In genomic region chr6:127766041-127766604, GRCm38 (mm10) we compare ENCODE assay signal across 11 mouse cellular contexts. TPM values are rescaled to one million over a fixed set of nuclear protein-coding genes. Genes with fewer than 3 reads are reported as not detected.
DNase-seq lines count a peak whose midpoint lies in the region; ATAC-seq lines count a peak whose summit lies in the region.
"Had no signal": no experiment of that assay in that cellular context is flagged by ENCODE, and none has a peak within 500 bp of the region (broad histone marks: within the 10 kb centered on the region; RNA-seq: fewer than 3 reads in every experiment).

No protein-coding gene starts in this region.

- no peak overlapping the region for H3K27ac ChIP-seq in forebrain, embryonic 12.5 days
- no peak overlapping the region for H3K27ac ChIP-seq in limb, embryonic 10.5 days
- H3K27ac ChIP-seq in stomach, embryonic 16.5 days (ENCODE audit: low read length), result no peak overlapping the region

- peak; percentile 35 for DNase-seq in layer of hippocampus, adult 11-12 months (ENCODE audit: low spot score)
- DNase-seq in layer of hippocampus, adult 9-10 months (ENCODE audit: low spot score), result no peak
- DNase-seq in limb, embryonic 10.5 days (ENCODE audit: low spot score), result peak; percentile 32
- no peak for DNase-seq in adrenal gland, postnatal 36 days
- DNase-seq in gastrocnemius, postnatal 4 days (ENCODE audit: low spot score in 2 of 2), result no peak
- DNase-seq in MN1 (ENCODE audit: low spot score), result no peak

- H3K4me1 ChIP-seq in forebrain, embryonic 12.5 days, result peaks cover 48% of the 10 kb centered on the region
- peaks cover 38% of the 10 kb centered on the region for H3K4me1 ChIP-seq in limb, embryonic 10.5 days
- H3K4me1 ChIP-seq in stomach, embryonic 16.5 days (ENCODE audit: control insufficient read depth, insufficient read depth, low read length), result no peaks in the 10 kb centered on the region

- peak overlapping the region; percentile 65 for H3K9ac ChIP-seq in forebrain, embryonic 12.5 days
- H3K9ac ChIP-seq in stomach, embryonic 16.5 days (ENCODE audit: low read length), result no peak overlapping the region

- H3K4me2 ChIP-seq in forebrain, embryonic 12.5 days, result peak overlapping the region; percentile 100
- 0 out of 2 replicates have a peak overlapping the region, but pooled peaks have one; percentile 4 for H3K4me2 ChIP-seq in stomach, embryonic 16.5 days (ENCODE audit: low read depth, low read length)

- H3K27me3 ChIP-seq in forebrain, embryonic 12.5 days, result peaks cover 67% of the 10 kb centered on the region
- peaks cover 87% of the 10 kb centered on the region for H3K27me3 ChIP-seq in limb, embryonic 10.5 days (ENCODE audit: low read depth, poor library complexity, severe bottlenecking)
- peaks cover 60% of the 10 kb centered on the region for H3K27me3 ChIP-seq in stomach, embryonic 16.5 days (ENCODE audit: control insufficient read depth, insufficient read depth, low read length)

- no peak for ATAC-seq in forebrain, embryonic 12.5 days (ENCODE audit: low FRiP score)
- no peak for ATAC-seq in stomach, embryonic 16.5 days (ENCODE audit: insufficient read depth, low FRiP score)
- ATAC-seq: Patski had no signal

- peak overlapping the region; percentile 69 for H3K4me3 ChIP-seq in forebrain, embryonic 12.5 days (replicated peaks)
- peak overlapping the region; percentile 11; the same call in 1 of the 2 replicates for H3K4me3 ChIP-seq in limb, embryonic 10.5 days
- H3K4me3 ChIP-seq in stomach, embryonic 16.5 days (replicated peaks; ENCODE audit: low read length), result no peak overlapping the region

- 8% methylated on average over 9 of the region's 11 CpGs for WGBS in forebrain, embryonic 12.5 days
- WGBS in limb, embryonic 10.5 days, result 18% methylated on average over 9 of the region's 11 CpGs
- 7% methylated on average over 9 of the region's 11 CpGs for WGBS in stomach, embryonic 16.5 days

- no peaks in the 10 kb centered on the region for H3K36me3 ChIP-seq in forebrain, embryonic 12.5 days (replicated peaks)
- no peaks in the 10 kb centered on the region for H3K36me3 ChIP-seq in limb, embryonic 10.5 days
- H3K36me3 ChIP-seq in stomach, embryonic 16.5 days (ENCODE audit: control insufficient read depth, insufficient read depth, low read length), result no peaks in the 10 kb centered on the region

- no peaks in the 10 kb centered on the region for H3K9me3 ChIP-seq in forebrain, embryonic 12.5 days
- H3K9me3 ChIP-seq in limb, embryonic 10.5 days (replicated peaks), result no peaks in the 10 kb centered on the region
- H3K9me3 ChIP-seq in stomach, embryonic 16.5 days (replicated peaks; ENCODE audit: control insufficient read depth, low read length), result no peaks in the 10 kb centered on the region

RNA-seq across cellular contexts. Expression of gene Prmt8, which starts 3.1 kb away (rescaled TPM):
- polyA plus RNA-seq in forebrain, embryonic 12.5 days (2016; fragmentation: Nextera tagmentation; extraction: Ambion mirVana), result 16.6 and 18.4 TPM in 2 replicates
- polyA plus RNA-seq in limb, embryonic 10.5 days (2016; fragmentation: Nextera tagmentation; extraction: Ambion mirVana), result not detected in 2 replicates
- polyA plus RNA-seq in stomach, embryonic 16.5 days (2015; fragmentation: Nextera tagmentation; extraction: Ambion mirVana), result 0.14 TPM in 1 of 2 replicates, not detected in the other
- not detected for total RNA-seq in adrenal gland, postnatal 36 days (2021)
- total RNA-seq in gastrocnemius, postnatal 4 days (2021), result under 1 TPM; 0.16 to 0.17 TPM
- total RNA-seq: gastrocnemius, adult 8-10 months had no signal
- polyA plus RNA-seq: lung, embryonic 16.5 days; Patski had no signal

Comparison
In these comparisons a context has a peak if more than half of its experiments do, and no peak if none do; other contexts are left out.
1. DNase-seq: peak in layer of hippocampus, adult 11-12 months (single experiment) and limb, embryonic 10.5 days (single experiment); none in layer of hippocampus, adult 9-10 months (single experiment), adrenal gland, postnatal 36 days (0 of 2), gastrocnemius, postnatal 4 days (0 of 2) and MN1 (single experiment).
2. RNA of gene Prmt8, which starts 3.1 kb away (polyA plus RNA-seq): 16.6 to 18.4 TPM in forebrain, embryonic 12.5 days; not detected in limb, embryonic 10.5 days and 0.14 TPM in stomach, embryonic 16.5 days; every median in the first group is over 10 times any median in the second.